Comparison of ENCODE assay signal across 27 mouse cellular contexts in genomic region chr8:12851241-12851640, GRCm38 (mm10). TPM values are rescaled to one million over a fixed set of nuclear protein-coding genes. Genes with fewer than 3 reads are reported as not detected.
A peak's percentile ranks its signal among the peaks of the same experiment; 100 is the strongest.
DNase-seq lines count a peak whose midpoint lies in the region; ATAC-seq and TF ChIP-seq lines count a peak whose summit lies in the region.
"Had no signal": no experiment of that assay in that cellular context is flagged by ENCODE, and none has a peak within 500 bp of the region (broad histone marks: within the 10 kb centered on the region; RNA-seq: fewer than 3 reads in every experiment).

No protein-coding gene starts in this region.

- no peaks in the 10 kb centered on the region for H3K9me3 ChIP-seq in limb, embryonic 10.5 days (replicated peaks)
- H3K9me3 ChIP-seq in kidney, embryonic 15.5 days (replicated peaks), result no peaks in the 10 kb centered on the region
- H3K9me3 ChIP-seq: embryonic facial prominence, embryonic 13.5 days; embryonic facial prominence, embryonic 15.5 days; forebrain, embryonic 10.5 days; forebrain, embryonic 12.5 days; G1E had no signal

- no peak overlapping the region for H3ac ChIP-seq in C2C12 (ENCODE audit: control insufficient read depth, insufficient read length, low read depth)

- H3K4me3 ChIP-seq in C2C12 (ENCODE audit: insufficient read depth, poor library complexity, severe bottlenecking), result no peak overlapping the region
- no peak overlapping the region for H3K4me3 ChIP-seq in limb, embryonic 10.5 days
- H3K4me3 ChIP-seq in kidney, embryonic 15.5 days (replicated peaks), result no peak overlapping the region
- H3K4me3 ChIP-seq: embryonic facial prominence, embryonic 13.5 days; embryonic facial prominence, embryonic 15.5 days; erythroblast, embryonic 14.5 days; forebrain, embryonic 10.5 days; forebrain, embryonic 12.5 days had no signal

- no peak overlapping the region for H3K9ac ChIP-seq in kidney, embryonic 15.5 days
- H3K9ac ChIP-seq: embryonic facial prominence, embryonic 13.5 days; embryonic facial prominence, embryonic 15.5 days; forebrain, embryonic 12.5 days had no signal

- H3K79me3 ChIP-seq in C2C12 (ENCODE audit: low read depth), result no peaks in the 10 kb centered on the region

- peak; percentile 53 for DNase-seq in 3T3-L1 (ENCODE audit: low read depth, low spot score)
- DNase-seq in ZHBTc4 (ENCODE audit: low read depth, low spot score), result peak; percentile 48
- no peak for DNase-seq in adrenal gland, adult 2 months
- no peak for DNase-seq in limb, embryonic 10.5 days (ENCODE audit: low spot score)
- DNase-seq: adrenal gland, postnatal 10 days; adrenal gland, postnatal 25 days; cerebellum, adult 11 months; cerebellum, adult 18-20 months; cerebellum, adult 8-10 months; cerebellum, adult 9-11 months; cerebellum, postnatal 14 days; cerebellum, postnatal 36 days; embryo, embryonic 11 days had no signal

- H3K4me1 ChIP-seq in limb, embryonic 10.5 days, result no peaks in the 10 kb centered on the region
- 0 out of 2 replicates have a peak, but pooled peaks cover 9% of the 10 kb centered on the region for H3K4me1 ChIP-seq in kidney, embryonic 15.5 days
- H3K4me1 ChIP-seq: embryonic facial prominence, embryonic 13.5 days; embryonic facial prominence, embryonic 15.5 days; forebrain, embryonic 12.5 days had no signal

- no peak overlapping the region for H3K27ac ChIP-seq in limb, embryonic 10.5 days
- H3K27ac ChIP-seq in kidney, embryonic 15.5 days, result no peak overlapping the region
- H3K27ac ChIP-seq: embryonic facial prominence, embryonic 13.5 days; embryonic facial prominence, embryonic 15.5 days; forebrain, embryonic 10.5 days; forebrain, embryonic 12.5 days had no signal

- peaks cover 5% of the 10 kb centered on the region for H3K36me3 ChIP-seq in C2C12 (ENCODE audit: control insufficient read depth, insufficient read depth)
- peaks cover 42% of the 10 kb centered on the region for H3K36me3 ChIP-seq in limb, embryonic 10.5 days
- peaks cover 70% of the 10 kb centered on the region for H3K36me3 ChIP-seq in kidney, embryonic 15.5 days
- H3K36me3 ChIP-seq: G1E had no signal

- no peak for ATAC-seq in kidney, embryonic 15.5 days (replicated peaks; ENCODE audit: low FRiP score)
- ATAC-seq: activated CD4-positive, CD25-positive, alpha-beta regulatory T cell, adult 4 months; CD4-positive, CD25-positive, alpha-beta regulatory T cell, adult 4 months; forebrain, embryonic 14.5 days; forebrain, embryonic 16.5 days; Patski had no signal

- WGBS in limb, embryonic 10.5 days, result 91% methylated on average over 10 of the region's 10 CpGs
- WGBS in kidney, embryonic 15.5 days, result 75% methylated on average over 10 of the region's 10 CpGs

- TF ChIP-seq CTCF in C2C12 (IDR thresholded peaks at IDR 0.05; ENCODE audit: control insufficient read depth, insufficient read depth, insufficient read length), result no peak

- no peak overlapping the region for H3K4me2 ChIP-seq in kidney, embryonic 15.5 days
- H3K4me2 ChIP-seq: embryonic facial prominence, embryonic 13.5 days; embryonic facial prominence, embryonic 15.5 days; forebrain, embryonic 12.5 days had no signal

- no peaks in the 10 kb centered on the region for H3K27me3 ChIP-seq in C2C12 (ENCODE audit: control insufficient read depth, insufficient read depth, insufficient read length)
- no peaks in the 10 kb centered on the region for H3K27me3 ChIP-seq in limb, embryonic 10.5 days (ENCODE audit: low read depth, poor library complexity, severe bottlenecking)
- no peaks in the 10 kb centered on the region for H3K27me3 ChIP-seq in kidney, embryonic 15.5 days
- H3K27me3 ChIP-seq: embryonic facial prominence, embryonic 13.5 days; embryonic facial prominence, embryonic 15.5 days; forebrain, embryonic 12.5 days; Patski had no signal

- H3K79me2 ChIP-seq in C2C12 (ENCODE audit: control insufficient read depth, insufficient read depth), result no peaks in the 10 kb centered on the region

TF ChIP-seq in C2C12, 6 proteins besides CTCF, POLR2A, EP300 and RAD21:
- TF ChIP-seq MYOG (IDR thresholded peaks at IDR 0.05; ENCODE audit: control insufficient read depth, extremely low read depth, insufficient read length), result no peak
- TF ChIP-seq CEBPB (IDR thresholded peaks at IDR 0.05; ENCODE audit: low read depth), result no peak
- TF ChIP-seq FOSL1 (IDR thresholded peaks at IDR 0.05; ENCODE audit: insufficient read depth, low read length, poor library complexity, severe bottlenecking), result no peak
- no peak for TF ChIP-seq USF1 (IDR thresholded peaks at IDR 0.05; ENCODE audit: low read depth)
- no peak for TF ChIP-seq MAX (IDR thresholded peaks at IDR 0.05)
- TF ChIP-seq MYOD1 (IDR thresholded peaks at IDR 0.05; ENCODE audit: control insufficient read depth, insufficient read length, low read depth), result peak; percentile 36

RNA-seq across cellular contexts. Expression of gene Mcf2l, which starts 22.4 kb away (rescaled TPM):
- polyA plus RNA-seq in C2C12 (2012; fragmentation: generic; extraction: Trizol), result 1.5 TPM
- 10 to 100 TPM; 24.0 to 25.4 TPM for total RNA-seq in adrenal gland, adult 2 months (2021)
- polyA plus RNA-seq in adrenal gland, adult 2 months (2012; rRNA removed), result 9.6 and 12.4 TPM in 2 replicates
- polyA plus RNA-seq in limb, embryonic 10.5 days (2016; fragmentation: Nextera tagmentation; extraction: Ambion mirVana), result 5.7 and 10.3 TPM in 2 replicates
- polyA plus RNA-seq in kidney, embryonic 15.5 days (2015; fragmentation: Nextera tagmentation; extraction: Ambion mirVana), result 18.9 and 22.7 TPM in 2 replicates
- total RNA-seq: CH12.LX had no signal
- polyA plus RNA-seq: G1E had no signal

Comparison
In these comparisons a context has a peak if more than half of its experiments do, and no peak if none do; other contexts are left out.
1. DNase-seq: peak in 3T3-L1 (single experiment) and ZHBTc4 (single experiment); none in adrenal gland, adult 2 months (single experiment) and limb, embryonic 10.5 days (single experiment).